Mouse (Mus musculus) skeletal muscle tissue, adult 2 months (tissue): Measurements from ENCODE around the gene Zer1.
"Not testable (repeated sequence)": the region's sequence is repeated elsewhere in the genome, so short reads cannot be mapped to it uniquely, and the experiment has no call there.

Experiments
- DNase-seq: peaks from one replicate; pipeline ENCODE4 v3.0.0-alpha.2; 2012; ENCODE audit warnings: low read depth, low spot score

The Zer1 gene

DNA sequence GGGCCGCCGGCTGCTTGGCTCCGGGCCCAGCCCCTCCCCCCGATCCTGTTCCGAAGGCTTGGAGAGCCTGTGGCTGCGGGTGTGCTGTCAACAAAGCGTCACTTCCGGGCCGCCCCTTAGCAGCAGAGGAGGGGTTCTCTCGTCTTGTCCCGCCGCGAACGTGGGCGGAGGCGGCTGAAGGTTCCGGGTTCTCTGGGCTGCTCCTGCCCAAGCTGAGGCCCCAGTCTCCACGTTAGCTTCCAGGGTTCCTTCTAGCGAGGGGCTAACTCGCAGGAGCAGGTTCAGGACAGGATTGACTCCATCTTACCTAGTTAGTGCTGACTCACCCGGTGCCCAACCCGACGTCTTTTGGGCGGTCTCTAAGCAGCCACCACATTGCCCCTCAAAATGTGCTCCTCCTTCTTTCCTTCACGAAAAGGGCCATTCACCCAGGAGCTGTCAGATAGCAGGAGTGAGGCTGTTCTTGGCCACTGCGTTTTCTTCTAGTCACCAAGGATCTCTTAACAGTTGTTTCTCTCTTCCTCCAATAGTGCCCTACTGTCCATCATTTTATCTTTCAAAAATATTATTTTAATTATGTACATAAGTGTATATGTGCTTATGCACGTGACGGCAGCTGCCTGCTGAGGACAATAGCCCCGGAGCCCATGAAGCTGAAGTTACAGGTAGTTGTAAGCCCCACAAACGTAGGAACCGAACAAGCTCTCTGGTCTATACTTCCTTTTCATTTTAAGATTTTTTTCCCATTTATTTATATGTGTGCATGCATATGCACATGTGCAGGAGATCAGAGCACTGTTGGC is at the start of gene Zer1:
TSS of gene Zer1 (minus strand) at position 114 of the 803 bp plus-strand sequence.
- peak; percentile 96 for DNase-seq

DNA sequence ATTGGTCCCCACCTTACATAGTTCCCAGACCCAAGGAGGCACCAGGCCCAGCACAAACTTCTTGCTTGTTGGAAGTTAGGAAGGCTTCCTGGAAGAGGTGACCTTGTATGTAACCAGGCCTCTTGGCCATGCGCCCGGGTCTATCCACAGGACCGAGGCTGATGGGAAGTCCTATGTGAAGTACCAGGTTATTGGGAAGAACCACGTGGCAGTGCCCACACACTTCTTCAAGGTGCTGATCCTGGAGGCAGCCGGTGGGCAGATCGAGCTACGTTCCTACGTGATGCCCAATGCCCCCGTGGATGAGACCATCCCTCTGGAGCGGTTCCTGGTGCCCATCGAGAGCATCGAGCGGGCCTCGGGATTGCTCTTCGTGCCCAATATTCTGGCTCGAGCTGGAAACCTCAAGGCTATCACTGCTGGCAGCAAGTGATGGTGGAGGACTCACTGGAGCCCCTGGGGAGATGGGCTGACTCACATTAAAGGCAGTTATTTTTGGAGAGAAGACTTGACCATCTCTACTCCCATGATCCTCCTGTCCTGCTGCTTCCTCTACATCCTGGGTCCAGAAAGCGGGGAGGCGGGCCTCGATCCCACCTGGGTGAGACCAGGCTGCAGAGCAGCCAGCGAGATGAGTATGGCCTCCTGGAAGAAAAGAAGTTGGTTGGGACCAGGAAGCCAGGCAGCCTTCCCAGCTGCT is 49.3 kb upstream of the Zer1 start:
- DNase-seq, result no peak

- DNase-seq, result no peak
Measured at GRCm38 (mm10) chr2:30171997-30172382, 47.6 kb upstream of the Zer1 start.

- DNase-seq, result peak; percentile 95
Measured at GRCm38 (mm10) chr2:30171371-30171996, 47.1 kb upstream of the Zer1 start, which contains the start of gene Endog. TSS of gene Endog (plus strand) at chr2:30171493.

GRCm38 (mm10) chr2:30166677-30167076 is 42.3 kb upstream of the Zer1 start:
- no peak for DNase-seq

- no peak for DNase-seq
Measured at GRCm38 (mm10) chr2:30164340-30164932, 40.1 kb upstream of the Zer1 start.

DNA sequence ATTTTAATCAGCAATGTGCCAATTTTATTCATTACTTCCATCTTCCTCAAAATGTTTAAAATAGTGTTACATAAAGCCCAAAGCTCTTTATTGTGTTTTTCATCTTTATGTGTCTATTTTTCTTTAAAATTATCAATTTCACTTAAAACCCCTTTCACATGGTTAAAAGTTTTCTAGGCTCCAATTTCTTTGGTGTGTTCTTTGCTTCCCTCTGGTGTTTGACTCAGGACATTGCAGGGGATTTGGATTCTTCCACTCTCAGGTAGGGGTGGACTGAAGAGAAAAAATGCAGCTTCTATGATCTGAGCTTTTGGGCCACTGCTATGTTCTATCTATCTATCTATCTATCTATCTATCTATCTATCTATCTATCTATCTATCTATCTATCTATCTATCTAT is 37.4 kb upstream of the Zer1 start:
- no peak for DNase-seq

DNA sequence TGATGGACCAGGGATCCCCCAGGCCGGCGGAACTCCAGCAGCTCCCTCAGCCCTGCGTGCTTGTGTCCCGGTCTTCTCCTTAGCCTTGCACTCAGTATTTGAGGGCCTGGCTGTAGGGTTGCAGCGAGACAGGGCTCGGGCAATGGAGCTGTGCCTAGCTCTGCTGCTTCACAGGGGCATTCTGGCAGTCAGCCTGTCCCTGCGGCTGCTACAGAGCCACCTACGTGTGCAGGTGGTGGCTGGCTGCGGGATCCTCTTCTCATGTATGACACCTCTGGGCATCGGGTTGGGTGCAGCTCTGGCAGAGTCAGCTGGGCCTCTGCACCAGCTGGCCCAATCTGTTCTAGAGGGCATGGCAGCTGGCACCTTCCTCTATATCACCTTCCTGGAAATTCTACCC is 35.5 kb upstream of the Zer1 start:
- not testable (repeated sequence) for DNase-seq

DNA sequence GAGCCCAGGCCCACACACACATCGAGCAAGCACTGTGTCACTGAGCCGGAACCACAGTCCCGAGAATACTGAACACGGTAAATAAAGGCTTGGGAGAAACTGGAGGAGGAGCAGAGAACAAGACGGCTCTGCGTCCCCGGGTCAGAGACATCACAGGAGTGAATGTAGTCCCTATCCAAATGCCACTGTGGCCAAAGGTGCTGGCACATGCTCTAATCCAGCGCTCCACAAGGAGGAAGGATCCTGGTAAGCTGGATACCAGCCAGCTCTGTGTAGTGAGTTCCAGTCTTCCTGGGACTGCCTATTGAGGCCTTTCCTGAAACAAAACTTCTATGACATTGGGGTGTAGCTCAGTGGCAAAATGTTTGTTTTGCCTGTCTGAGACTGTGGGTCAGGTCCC is 28.2 kb upstream of the Zer1 start:
- DNase-seq, result no peak

DNA sequence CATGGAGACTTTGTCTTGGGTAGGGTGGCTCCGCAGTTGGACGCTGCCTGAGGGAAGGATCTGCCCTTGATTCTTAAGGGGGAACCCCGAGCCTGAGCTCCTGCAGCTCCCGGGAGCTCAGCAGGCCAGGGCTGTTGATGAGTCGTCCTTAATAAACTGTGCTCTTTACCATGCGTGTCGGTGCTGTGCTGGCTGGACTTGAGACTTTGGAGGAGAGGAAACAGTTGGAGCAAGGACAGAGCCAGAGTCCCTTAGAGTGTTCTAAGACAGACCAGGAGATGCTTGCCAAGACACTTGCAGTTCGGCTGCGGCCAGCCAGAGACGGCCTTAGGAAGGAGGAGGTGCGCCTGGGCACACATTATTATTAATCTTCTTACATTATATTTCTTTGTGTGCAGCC is 27.5 kb upstream of the Zer1 start:
- DNase-seq, result no peak

GRCm38 (mm10) chr2:30147466-30147865 is 23.1 kb upstream of the Zer1 start:
- DNase-seq, result no peak

GRCm38 (mm10) chr2:30144436-30144835 is 20.1 kb upstream of the Zer1 start:
- DNase-seq, result no peak

DNA sequence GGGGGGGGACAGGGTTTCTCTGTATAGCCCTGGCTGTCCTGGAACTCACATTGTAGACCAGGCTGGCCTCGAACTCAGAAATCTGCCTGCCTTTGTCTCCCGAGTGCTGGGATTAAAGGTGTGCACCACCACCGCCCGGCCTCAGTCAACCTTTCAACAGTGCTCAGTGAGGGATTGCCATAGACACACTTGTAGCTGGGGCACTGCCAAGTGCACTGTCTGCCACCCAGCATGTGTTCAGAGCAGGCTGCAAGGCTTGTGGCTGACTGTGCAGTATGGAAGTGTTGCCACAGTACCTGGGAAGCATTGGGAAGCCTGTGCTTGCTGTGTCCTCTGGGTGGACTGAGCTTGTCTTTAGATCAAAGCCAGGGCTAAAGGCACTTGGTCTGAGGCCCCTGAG is 15.6 kb upstream of the Zer1 start:
- not testable (repeated sequence) for DNase-seq

DNA sequence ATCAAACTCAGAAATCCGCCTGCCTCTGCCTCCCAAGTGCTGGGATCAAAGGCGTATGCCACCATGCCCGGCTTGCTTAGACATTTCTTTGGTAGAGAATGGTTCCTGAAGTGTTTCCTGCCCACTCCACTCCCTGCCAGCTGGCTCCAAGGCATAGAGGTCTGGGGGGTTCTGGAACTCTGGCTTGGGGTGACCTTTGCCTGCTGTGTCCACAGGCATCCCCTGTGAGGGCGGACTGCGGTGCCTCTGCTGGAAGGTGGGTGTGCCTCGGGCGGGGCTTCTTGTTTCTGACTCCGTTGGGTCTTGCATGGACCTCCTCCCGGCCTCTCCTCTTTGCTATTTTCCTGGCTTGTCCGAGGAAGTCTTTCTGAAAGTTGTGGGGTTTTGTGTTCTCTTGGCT is 12.1 kb upstream of the Zer1 start:
- DNase-seq, result no peak

- DNase-seq, result no peak
Measured at GRCm38 (mm10) chr2:30134928-30135620, 10.7 kb upstream of the Zer1 start.

GRCm38 (mm10) chr2:30134378-30134711 is 10.0 kb upstream of the Zer1 start:
- DNase-seq, result no peak

- peak; percentile 97 for DNase-seq
Measured at GRCm38 (mm10) chr2:30133613-30134377, 9.4 kb upstream of the Zer1 start, which contains the start of gene Tbc1d13. TSS of gene Tbc1d13 (plus strand) at chr2:30133746.

DNA sequence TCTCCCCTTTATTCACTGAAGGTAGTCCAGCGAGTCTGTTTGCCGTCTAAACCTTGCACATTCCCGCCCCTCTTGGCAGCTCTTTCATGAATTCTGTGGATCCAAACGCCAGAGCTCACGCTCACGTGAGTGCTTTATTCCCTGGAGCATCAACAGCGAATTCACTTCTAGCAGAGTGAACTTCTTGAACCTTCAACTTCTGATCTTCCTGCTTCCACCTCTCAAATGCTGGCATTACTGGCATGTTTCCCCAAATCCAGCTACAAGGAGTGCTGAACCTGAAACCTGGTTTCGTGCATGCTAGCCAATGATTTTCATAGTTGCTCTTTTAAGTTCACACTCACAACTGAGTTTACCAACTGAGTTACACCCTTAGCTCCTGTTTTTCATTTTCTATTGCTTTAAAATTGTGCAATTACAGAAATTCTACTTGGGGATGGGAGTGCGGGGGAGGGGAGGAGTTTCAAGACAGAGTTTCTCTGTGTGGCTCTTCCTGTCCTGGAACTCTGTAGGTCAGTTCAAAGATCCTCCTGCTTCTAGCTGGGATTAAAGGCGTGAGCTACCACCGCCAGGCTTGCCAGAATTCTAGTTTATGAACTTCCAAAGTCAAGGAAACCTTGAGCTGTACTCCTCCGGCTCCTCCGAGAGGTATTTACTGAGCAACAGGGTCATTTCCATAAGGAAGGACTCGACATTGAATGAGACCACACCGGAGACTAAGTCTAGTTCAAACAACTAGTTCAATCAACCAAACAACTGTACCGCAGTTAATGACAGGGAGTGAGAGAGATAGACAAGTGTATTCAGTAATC is 8.6 kb upstream of the Zer1 start:
- DNase-seq, result peak; percentile 43

DNA sequence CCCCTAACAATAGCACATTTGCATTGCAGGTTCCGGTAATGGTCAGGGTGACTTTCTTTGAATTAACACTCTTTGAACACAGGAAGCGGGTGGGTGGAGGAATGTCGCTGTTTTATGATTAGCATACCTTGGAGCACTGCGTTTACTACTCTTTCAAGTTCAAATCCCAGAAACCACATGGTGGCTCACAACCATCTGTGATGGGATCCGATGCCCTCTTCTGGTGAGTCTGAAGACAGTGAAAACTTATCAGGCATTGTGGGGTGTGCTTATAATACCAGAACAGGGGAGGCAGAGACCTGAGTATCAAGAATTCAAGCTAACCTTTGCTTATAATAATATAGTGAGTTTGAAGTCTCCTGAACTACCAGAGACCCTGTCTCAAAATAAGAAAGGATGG is 6.9 kb upstream of the Zer1 start:
- DNase-seq, result not testable (repeated sequence)

DNA sequence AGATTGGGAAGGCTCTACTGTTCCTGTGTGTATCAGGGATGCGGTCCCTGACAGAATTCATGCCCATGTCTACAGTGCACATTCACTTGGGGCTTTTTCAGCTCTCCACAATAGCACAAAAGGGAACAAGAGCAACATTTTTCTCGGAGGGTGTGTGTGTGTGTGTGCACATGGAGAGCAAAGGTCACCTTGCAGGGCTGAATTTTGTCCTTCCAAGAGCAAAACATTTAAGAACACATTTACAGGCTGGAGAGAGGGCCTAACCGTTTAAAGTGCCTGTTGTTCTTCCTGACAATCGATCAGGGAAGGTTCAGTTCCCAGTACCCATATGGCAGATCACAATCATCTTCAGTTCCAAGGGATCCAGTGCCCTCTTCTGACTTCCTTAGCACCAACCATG is 5.8 kb upstream of the Zer1 start:
- no peak for DNase-seq
